18 mouse cellular contexts compared by ENCODE assay signal in genomic region chr11:83817048-83817447, GRCm38 (mm10). TPM values are rescaled to one million over a fixed set of nuclear protein-coding genes. Genes with fewer than 3 reads are reported as not detected.
A peak's percentile ranks its signal among the peaks of the same experiment; 100 is the strongest.
DNase-seq lines count a peak whose midpoint lies in the region; ATAC-seq and TF ChIP-seq lines count a peak whose summit lies in the region.
"Had no signal": no experiment of that assay in that cellular context is flagged by ENCODE, and none has a peak within 500 bp of the region (broad histone marks: within the 10 kb centered on the region; RNA-seq: fewer than 3 reads in every experiment).

No protein-coding gene starts in this region.

- H3K4me1 ChIP-seq in forebrain, embryonic 14.5 days (ENCODE audit: control insufficient read depth, insufficient read depth, low read length): peaks cover 3% of the 10 kb centered on the region; the same call in 1 of the 2 replicates
- H3K4me1 ChIP-seq in forebrain, embryonic 16.5 days (replicated peaks; ENCODE audit: control insufficient read depth, insufficient read depth, low read length): no peaks in the 10 kb centered on the region
- H3K4me1 ChIP-seq in neural tube, embryonic 13.5 days (replicated peaks): peaks cover 14% of the 10 kb centered on the region
- H3K4me1 ChIP-seq in limb, embryonic 10.5 days: peaks cover 8% of the 10 kb centered on the region

- peak; percentile 42 for DNase-seq in forebrain, embryonic 14.5 days (ENCODE audit: low spot score)
- DNase-seq in neural tube, embryonic 10.5 days (ENCODE audit: extremely low spot score, low spot score): no peak
- peak; percentile 65 for DNase-seq in kidney, postnatal 10 days
- DNase-seq in retina, postnatal 1 day: peak; percentile 26
- DNase-seq in limb, embryonic 10.5 days (ENCODE audit: low spot score): no peak
- no peak for DNase-seq in layer of hippocampus, adult 2 months (ENCODE audit: low spot score in 2 of 2)
- DNase-seq: adrenal gland, adult 2 months; cerebellum, adult 18-20 months; liver, embryonic 13.5 days; spleen, adult 18-20 months; thymus, adult 2 months had no signal

- no peak overlapping the region for H3K4me3 ChIP-seq in forebrain, embryonic 14.5 days (ENCODE audit: low read depth, low read length)
- H3K4me3 ChIP-seq in forebrain, embryonic 16.5 days (replicated peaks; ENCODE audit: low read length): no peak overlapping the region
- H3K4me3 ChIP-seq in neural tube, embryonic 13.5 days: no peak overlapping the region
- no peak overlapping the region for H3K4me3 ChIP-seq in limb, embryonic 10.5 days
- no peak overlapping the region for H3K4me3 ChIP-seq in layer of hippocampus, adult 2 months
- H3K4me3 ChIP-seq: embryonic facial prominence, embryonic 13.5 days; liver, embryonic 13.5 days had no signal

- H3K4me2 ChIP-seq in forebrain, embryonic 14.5 days (ENCODE audit: low read length): no peak overlapping the region
- H3K4me2 ChIP-seq in forebrain, embryonic 16.5 days (ENCODE audit: low read length): no peak overlapping the region
- H3K4me2 ChIP-seq in neural tube, embryonic 13.5 days: no peak overlapping the region
- H3K4me2 ChIP-seq: embryonic facial prominence, embryonic 13.5 days; liver, embryonic 13.5 days had no signal

- H3K27ac ChIP-seq in forebrain, embryonic 14.5 days (ENCODE audit: low read depth, low read length): no peak overlapping the region
- H3K27ac ChIP-seq in forebrain, embryonic 16.5 days (ENCODE audit: low read length): no peak overlapping the region
- H3K27ac ChIP-seq in neural tube, embryonic 13.5 days (replicated peaks): peak overlapping the region; percentile 74
- H3K27ac ChIP-seq in limb, embryonic 10.5 days: no peak overlapping the region
- no peak overlapping the region for H3K27ac ChIP-seq in layer of hippocampus, adult 2 months
- H3K27ac ChIP-seq: embryonic facial prominence, embryonic 13.5 days; liver, embryonic 13.5 days had no signal

- no peaks in the 10 kb centered on the region for H3K36me3 ChIP-seq in forebrain, embryonic 14.5 days (ENCODE audit: control insufficient read depth, insufficient read depth, low read length)
- H3K36me3 ChIP-seq in forebrain, embryonic 16.5 days (ENCODE audit: control insufficient read depth, insufficient read depth): no peaks in the 10 kb centered on the region
- no peaks in the 10 kb centered on the region for H3K36me3 ChIP-seq in neural tube, embryonic 13.5 days
- no peaks in the 10 kb centered on the region for H3K36me3 ChIP-seq in limb, embryonic 10.5 days
- H3K36me3 ChIP-seq: embryonic facial prominence, embryonic 13.5 days; liver, embryonic 13.5 days had no signal

- H3K27me3 ChIP-seq in forebrain, embryonic 14.5 days (replicated peaks; ENCODE audit: control insufficient read depth, insufficient read depth, low read length): no peaks in the 10 kb centered on the region
- H3K27me3 ChIP-seq in forebrain, embryonic 16.5 days (replicated peaks; ENCODE audit: control insufficient read depth, insufficient read depth, low read length): no peaks in the 10 kb centered on the region
- 0 out of 2 replicates have a peak, but pooled peaks cover 5% of the 10 kb centered on the region for H3K27me3 ChIP-seq in neural tube, embryonic 13.5 days
- no peaks in the 10 kb centered on the region for H3K27me3 ChIP-seq in limb, embryonic 10.5 days (ENCODE audit: low read depth, poor library complexity, severe bottlenecking)
- H3K27me3 ChIP-seq: embryonic facial prominence, embryonic 13.5 days had no signal

- WGBS in forebrain, embryonic 14.5 days: 42% methylated on average over 6 of the region's 6 CpGs
- WGBS in forebrain, embryonic 16.5 days: 48% methylated on average over 6 of the region's 6 CpGs
- WGBS in neural tube, embryonic 13.5 days: 49% methylated on average over 6 of the region's 6 CpGs
- 85% methylated on average over 6 of the region's 6 CpGs for WGBS in limb, embryonic 10.5 days

- no peak for TF ChIP-seq CTCF in layer of hippocampus, adult 2 months (conservative IDR thresholded peaks at IDR 0.05)

- no peaks in the 10 kb centered on the region for H3K9me3 ChIP-seq in forebrain, embryonic 14.5 days (replicated peaks; ENCODE audit: control insufficient read depth, low read length)
- H3K9me3 ChIP-seq in forebrain, embryonic 16.5 days (ENCODE audit: control insufficient read depth, low read length): no peaks in the 10 kb centered on the region
- no peaks in the 10 kb centered on the region for H3K9me3 ChIP-seq in neural tube, embryonic 13.5 days
- no peaks in the 10 kb centered on the region for H3K9me3 ChIP-seq in limb, embryonic 10.5 days (replicated peaks)
- H3K9me3 ChIP-seq: embryonic facial prominence, embryonic 13.5 days; liver, embryonic 13.5 days had no signal

- no peak overlapping the region for H3K9ac ChIP-seq in forebrain, embryonic 14.5 days (ENCODE audit: low read length)
- no peak overlapping the region for H3K9ac ChIP-seq in forebrain, embryonic 16.5 days (replicated peaks; ENCODE audit: low read depth, low read length)
- H3K9ac ChIP-seq in neural tube, embryonic 13.5 days: no peak overlapping the region
- H3K9ac ChIP-seq: embryonic facial prominence, embryonic 13.5 days; liver, embryonic 13.5 days had no signal

- no peak for ATAC-seq in forebrain, embryonic 14.5 days
- ATAC-seq in forebrain, embryonic 16.5 days: no peak
- ATAC-seq in neural tube, embryonic 13.5 days (ENCODE audit: low read depth): peak; percentile 61

RNA-seq across cellular contexts. Expression of gene Hnf1b, which starts 32.8 kb away (rescaled TPM):
- 0.09 and 0.14 TPM in 2 replicates for polyA plus RNA-seq in forebrain, embryonic 14.5 days (2014; fragmentation: Nextera tagmentation; extraction: Ambion mirVana)
- polyA plus RNA-seq in forebrain, embryonic 16.5 days (2015; fragmentation: Nextera tagmentation; extraction: Ambion mirVana): 0.16 TPM in 1 of 2 replicates, not detected in the other
- 0.32 and 0.33 TPM in 2 replicates for polyA plus RNA-seq in neural tube, embryonic 13.5 days (2015; fragmentation: Nextera tagmentation; extraction: Ambion mirVana)
- 0.14 TPM in 1 of 2 replicates, not detected in the other for polyA plus RNA-seq in limb, embryonic 10.5 days (2016; fragmentation: Nextera tagmentation; extraction: Ambion mirVana)
- under 1 TPM; 0.15 to 0.22 TPM for total RNA-seq in layer of hippocampus, adult 2 months (2021)
- total RNA-seq: adrenal gland, adult 2 months; gastrocnemius, adult 8-10 months; megakaryocyte progenitor cell, adult 5-6 weeks; MEL had no signal
- polyA plus RNA-seq: embryonic facial prominence, embryonic 13.5 days; heart, postnatal 0 days had no signal

Comparison
In these comparisons a context has a peak if more than half of its experiments do, and no peak if none do; other contexts are left out.
1. DNase-seq: peak in forebrain, embryonic 14.5 days (single experiment), kidney, postnatal 10 days (single experiment) and retina, postnatal 1 day (single experiment); none in neural tube, embryonic 10.5 days (single experiment), limb, embryonic 10.5 days (single experiment) and layer of hippocampus, adult 2 months (0 of 2).